12 mouse cellular contexts compared by ENCODE assay signal in the genomic region with DNA sequence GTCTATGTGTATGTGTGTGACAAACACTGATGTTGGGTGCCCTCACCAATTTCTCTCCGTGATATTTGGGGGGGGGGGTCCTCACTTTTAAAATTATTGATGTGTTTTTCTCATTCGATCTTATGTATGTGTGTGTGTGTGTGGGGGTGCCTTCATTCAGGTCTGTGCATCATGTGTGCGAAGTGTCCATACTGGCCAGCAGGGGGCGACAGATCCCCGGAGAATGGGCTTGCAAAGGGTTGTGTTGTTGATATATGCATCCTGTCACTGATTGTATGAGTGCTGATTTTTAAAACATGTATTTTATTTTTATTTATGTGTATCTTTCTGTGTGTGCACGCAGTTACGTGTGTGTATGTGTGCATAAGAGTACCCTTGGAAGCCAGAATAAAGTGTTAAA. TPM values are rescaled to one million over a fixed set of nuclear protein-coding genes. Genes with fewer than 3 reads are reported as not detected.
DNase-seq lines count a peak whose midpoint lies in the region; ATAC-seq lines count a peak whose summit lies in the region.
"Had no signal": no experiment of that assay in that cellular context is flagged by ENCODE, and none has a peak within 500 bp of the region (broad histone marks: within the 10 kb centered on the region; RNA-seq: fewer than 3 reads in every experiment).

No protein-coding gene starts in this region.

- H3K4me2 ChIP-seq in liver, embryonic 15.5 days: no peak overlapping the region
- H3K4me2 ChIP-seq: limb, embryonic 15.5 days had no signal

- no peak overlapping the region for H3K4me3 ChIP-seq in liver, embryonic 15.5 days (replicated peaks)
- H3K4me3 ChIP-seq: limb, embryonic 15.5 days had no signal

- 58% methylated on average over 7 of the region's 7 CpGs for WGBS in liver, embryonic 15.5 days (ENCODE audit: insufficient replicate concordance)

- H3K27me3 ChIP-seq in liver, embryonic 15.5 days: peaks cover 26% of the 10 kb centered on the region
- H3K27me3 ChIP-seq: limb, embryonic 15.5 days had no signal

- peak; percentile 69 for ATAC-seq in liver, embryonic 15.5 days (ENCODE audit: insufficient read depth)

- peak; percentile 27 for DNase-seq in kidney, adult 9 months
- no peak for DNase-seq in kidney, adult 18-20 months
- peak; percentile 69 for DNase-seq in CD4-positive helper T cell, adult 2 months (ENCODE audit: low read depth, low spot score)
- DNase-seq in ZHBTc4 (ENCODE audit: low read depth, low spot score): peak; percentile 81
- DNase-seq in left cerebral cortex, adult 9 months (ENCODE audit: low spot score in 2 of 2): no peak
- no peak for DNase-seq in right cerebral cortex, postnatal 36 days (ENCODE audit: low spot score in 2 of 2)
- no peak for DNase-seq in embryo, embryonic 10.5 days (ENCODE audit: low spot score)

- no peak overlapping the region for H3K9ac ChIP-seq in liver, embryonic 15.5 days
- H3K9ac ChIP-seq: limb, embryonic 15.5 days had no signal

- no peaks in the 10 kb centered on the region for H3K36me3 ChIP-seq in liver, embryonic 15.5 days (replicated peaks)
- H3K36me3 ChIP-seq: limb, embryonic 15.5 days had no signal

- peak overlapping the region; percentile 51; the same call in 1 of the 2 replicates for H3K27ac ChIP-seq in liver, embryonic 15.5 days (replicated peaks)
- H3K27ac ChIP-seq: limb, embryonic 15.5 days had no signal

- H3K4me1 ChIP-seq in liver, embryonic 15.5 days (replicated peaks): peaks cover 13% of the 10 kb centered on the region; the same call in 1 of the 2 replicates

- H3K9me3 ChIP-seq in liver, embryonic 15.5 days (replicated peaks): no peaks in the 10 kb centered on the region
- H3K9me3 ChIP-seq: limb, embryonic 15.5 days had no signal

RNA-seq across cellular contexts. Expression of a gene that starts 32.6 kb away (rescaled TPM):
- polyA plus RNA-seq in liver, embryonic 15.5 days (2015; fragmentation: Nextera tagmentation; extraction: Ambion mirVana): not detected in 2 replicates
- polyA plus RNA-seq: frontal cortex, adult 2 months; kidney, embryonic 16.5 days; limb, embryonic 15.5 days; neural tube, embryonic 11.5 days had no signal

RNA-seq across cellular contexts. Expression of a gene that starts 35.3 kb away (rescaled TPM):
- 0.07 and 0.10 TPM in 2 replicates for polyA plus RNA-seq in liver, embryonic 15.5 days (2015; fragmentation: Nextera tagmentation; extraction: Ambion mirVana)
- polyA plus RNA-seq: frontal cortex, adult 2 months; limb, embryonic 15.5 days had no signal

RNA-seq across cellular contexts. Expression of a gene that starts 35.7 kb away (rescaled TPM):
- 46.3 and 46.5 TPM in 2 replicates for polyA plus RNA-seq in liver, embryonic 15.5 days (2015; fragmentation: Nextera tagmentation; extraction: Ambion mirVana)

Comparison
In these comparisons a context has a peak if more than half of its experiments do, and no peak if none do; other contexts are left out.
1. DNase-seq: peak in kidney, adult 9 months (single experiment), CD4-positive helper T cell, adult 2 months (single experiment) and ZHBTc4 (single experiment); none in kidney, adult 18-20 months (single experiment), left cerebral cortex, adult 9 months (0 of 2), right cerebral cortex, postnatal 36 days (0 of 2) and embryo, embryonic 10.5 days (single experiment).